Mouse (Mus musculus) right cerebral cortex, adult 2 months (tissue): ENCODE results near the gene Naa10.

Experiments used
- DNase-seq, 2 experiments: peaks; one replicate each; pipeline ENCODE4 v3.0.0; 2021 to 2022; ENCODE audit warnings: low spot score in 2 of 2

Naa10 gene

DNA sequence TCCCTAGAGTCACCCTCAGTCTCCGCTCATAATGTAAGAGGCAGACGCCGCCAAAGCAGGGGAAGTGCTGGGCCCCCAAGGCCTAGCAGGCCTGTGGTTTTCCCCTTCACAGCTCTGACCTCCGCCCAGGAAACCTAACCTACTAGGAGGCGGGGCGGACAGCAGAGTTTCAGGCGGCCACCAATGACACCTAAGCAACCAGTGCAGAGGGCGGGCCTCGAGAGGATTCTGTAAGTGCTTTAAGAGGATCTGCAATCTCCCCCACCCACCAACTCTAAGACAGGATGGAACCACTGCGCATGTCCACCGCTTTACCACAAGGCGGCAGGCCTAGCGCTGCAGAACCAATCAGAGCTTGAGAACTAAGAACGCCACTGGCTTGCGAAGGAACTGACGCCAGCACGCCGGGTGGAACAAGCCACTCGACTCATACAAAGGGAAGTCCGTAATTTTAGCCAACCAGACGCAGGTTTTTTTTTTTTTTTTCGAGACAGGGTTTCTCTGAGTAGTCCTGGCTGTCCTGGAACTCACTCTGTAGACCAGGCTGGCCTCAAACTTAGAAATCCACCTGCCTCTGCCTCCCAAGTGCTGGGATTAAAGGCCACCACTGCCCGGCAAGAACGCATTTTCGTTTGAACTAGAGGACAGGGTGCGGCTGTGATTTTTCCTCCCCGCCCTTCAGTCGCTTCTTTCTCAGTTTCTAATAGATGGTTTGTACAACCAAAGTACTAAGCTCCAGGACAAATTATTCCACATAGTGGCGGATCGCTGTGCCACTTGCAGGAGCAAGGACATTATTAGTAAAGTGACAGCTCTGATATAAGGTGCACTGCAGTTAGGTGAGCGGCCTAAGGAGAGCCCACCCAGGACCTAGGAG lies 6.7 kb downstream of the Naa10 start:
- DNase-seq, result peak; percentile 81 to 88

DNA sequence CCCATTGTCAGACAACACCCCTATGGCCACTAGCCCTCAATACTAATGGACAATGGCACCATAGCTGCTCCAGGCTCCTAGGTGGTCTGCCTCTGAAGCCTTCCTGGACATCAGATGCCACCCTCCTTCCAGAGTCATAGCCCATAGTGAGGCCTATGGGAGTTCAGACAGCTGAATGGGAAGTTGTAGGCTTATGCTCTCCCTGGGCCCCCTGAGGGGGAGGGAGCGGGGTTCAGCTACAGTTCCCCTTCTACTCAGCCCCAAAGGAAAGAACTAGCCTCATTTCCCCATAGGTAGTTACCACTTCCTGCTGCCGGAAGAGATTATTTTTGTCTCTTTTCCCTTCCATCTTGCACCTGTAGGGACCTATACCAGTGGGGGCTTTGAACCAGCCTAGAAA lies 10.2 kb downstream of the Naa10 start:
- no peak for DNase-seq

DNA sequence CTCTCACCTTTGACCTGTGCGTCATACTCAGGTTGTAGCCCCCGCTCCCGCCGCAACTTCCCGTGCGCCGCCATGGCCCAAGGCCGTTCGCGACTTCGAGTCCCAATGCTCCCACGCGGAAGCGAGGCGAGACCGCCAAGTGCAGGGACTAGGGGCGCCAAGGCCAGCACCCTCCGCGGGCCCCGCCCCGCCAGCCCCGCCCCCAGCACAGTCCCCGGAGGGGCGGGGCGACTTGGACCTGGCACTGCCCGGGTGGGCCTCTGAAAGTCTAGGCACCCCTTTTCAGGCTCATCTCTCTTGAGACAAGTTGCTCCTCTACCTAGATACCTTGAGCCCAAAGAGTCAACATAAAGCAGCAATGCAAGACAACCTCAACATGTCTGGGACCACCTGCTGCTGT lies 10.6 kb downstream of the Naa10 start:
- no peak for DNase-seq

DNA sequence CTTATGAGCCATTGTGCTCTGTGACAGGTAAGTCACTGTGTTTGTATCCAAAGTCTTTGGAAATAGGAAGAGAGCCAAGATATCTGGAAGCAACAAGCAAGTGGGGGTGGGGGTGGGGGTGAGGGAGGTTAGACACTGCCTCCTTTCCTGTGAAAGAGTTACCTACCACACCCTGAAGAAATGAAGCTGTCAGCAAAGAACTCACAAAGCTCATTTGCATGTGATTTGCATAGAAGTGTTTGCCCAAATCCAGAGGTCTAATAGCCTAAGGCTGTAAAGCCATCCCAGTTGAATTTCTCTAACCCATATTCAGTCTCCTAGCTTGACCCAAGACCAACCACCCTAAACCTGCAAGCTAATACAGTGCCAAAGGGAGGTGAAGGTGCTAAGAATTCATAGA lies 11.3 kb downstream of the Naa10 start:
- DNase-seq, result no peak

DNA sequence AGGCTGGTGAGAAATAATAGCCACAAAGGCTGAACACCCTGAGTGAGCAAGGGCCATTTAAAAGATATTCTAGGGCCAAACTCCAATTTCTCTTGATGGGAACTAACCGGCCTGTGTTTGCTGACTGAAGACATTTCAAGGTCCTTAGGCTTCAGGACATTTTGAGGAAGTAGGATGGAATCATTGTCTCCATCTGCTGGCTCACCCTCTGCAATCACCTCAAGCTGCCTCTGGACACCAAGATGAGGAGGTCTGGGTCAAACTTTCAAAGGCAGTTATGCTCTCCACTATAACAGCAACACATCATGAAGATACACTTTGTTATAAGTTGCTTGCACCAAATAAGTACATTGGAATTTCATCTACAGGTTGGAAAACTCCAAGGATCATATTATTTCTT lies 11.7 kb downstream of the Naa10 start:
- no peak for DNase-seq

DNA sequence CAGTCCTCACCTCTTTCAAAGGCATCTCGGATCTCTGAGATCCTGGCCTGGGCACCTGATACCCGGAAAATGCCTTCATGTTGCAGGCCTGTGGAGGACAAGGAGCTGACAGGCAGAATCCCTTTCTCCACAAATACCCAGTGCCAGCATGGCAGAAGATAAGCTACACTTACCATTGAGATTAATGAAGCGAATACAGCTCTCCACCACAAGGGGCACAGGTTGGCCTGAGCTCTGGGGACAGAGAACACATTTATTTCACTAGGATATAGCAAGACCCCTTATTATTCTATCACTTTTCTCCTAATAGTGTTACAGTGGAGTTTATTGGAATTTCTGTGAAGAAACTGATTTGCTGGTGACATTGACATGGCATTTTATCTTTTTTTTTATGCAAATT lies 23.8 kb downstream of the Naa10 start:
- DNase-seq, result no peak

DNA sequence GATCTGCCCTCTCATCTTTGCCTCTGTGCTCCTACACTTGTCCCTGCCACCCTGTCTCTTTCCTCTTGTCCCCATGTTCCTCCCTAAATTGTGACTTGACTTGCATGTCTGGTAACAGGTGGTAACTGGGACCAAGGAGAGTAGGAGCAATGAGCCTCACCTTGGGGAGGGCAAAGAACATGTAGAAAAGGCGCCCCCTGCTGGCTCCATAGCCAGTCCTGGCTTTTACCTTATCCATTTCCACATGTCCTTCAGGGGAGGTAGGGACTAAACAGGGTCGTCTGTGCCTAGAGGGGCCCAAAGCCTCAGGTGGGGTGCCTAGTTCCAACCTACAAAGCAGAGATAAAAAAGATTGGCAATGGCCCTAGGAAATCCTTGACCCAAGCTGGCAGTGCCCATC lies 26.0 kb downstream of the Naa10 start, which contains the start of gene L1cam:
Gene L1cam (minus strand): TSS at position 387 of the 400 bp plus-strand sequence.
- DNase-seq, result peak; percentile 43 to 55

DNA sequence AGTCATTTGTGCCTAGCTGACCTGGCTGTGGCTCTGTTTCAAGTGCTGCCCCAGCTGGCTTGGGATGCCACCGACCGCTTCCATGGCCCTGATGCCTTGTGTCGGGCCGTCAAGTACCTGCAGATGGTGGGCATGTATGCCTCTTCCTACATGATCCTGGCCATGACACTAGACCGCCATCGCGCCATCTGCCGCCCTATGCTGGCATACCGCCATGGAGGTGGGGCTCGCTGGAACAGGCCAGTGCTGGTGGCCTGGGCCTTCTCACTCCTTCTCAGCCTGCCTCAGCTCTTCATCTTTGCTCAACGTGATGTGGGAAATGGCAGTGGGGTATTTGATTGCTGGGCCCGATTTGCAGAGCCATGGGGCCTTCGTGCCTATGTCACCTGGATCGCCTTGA lies 28.9 kb downstream of the Naa10 start:
- DNase-seq, result no peak

DNA sequence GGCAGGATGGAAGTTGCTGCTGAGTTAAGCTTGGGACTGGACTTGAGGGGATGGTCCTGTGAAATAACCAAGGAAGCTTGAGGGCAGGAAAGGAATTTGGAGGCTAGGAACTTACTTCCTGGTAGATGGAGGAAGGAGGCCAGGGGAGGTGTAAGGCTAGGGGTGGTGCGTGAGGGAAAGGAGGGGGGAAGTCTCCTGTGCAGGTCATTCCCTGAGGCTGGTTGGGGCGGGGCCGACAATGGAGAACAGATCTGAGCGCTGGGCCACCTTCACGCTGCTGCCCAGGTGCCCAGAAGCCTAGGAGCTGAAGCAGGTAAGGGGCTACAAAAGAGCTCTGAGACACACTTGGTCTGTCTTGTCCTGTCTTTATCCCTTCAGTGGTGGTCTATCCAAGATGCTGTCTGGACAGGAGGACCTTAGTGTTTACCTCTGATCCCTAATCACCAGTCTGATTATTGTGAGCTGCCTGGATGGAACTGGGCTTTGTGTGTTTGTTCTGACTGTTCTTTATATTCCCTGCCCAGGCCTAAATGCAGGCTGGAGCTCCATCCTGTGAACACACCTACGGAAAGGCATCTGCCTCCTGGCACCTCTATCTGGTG lies 30.1 kb downstream of the Naa10 start, which contains the start of gene Avpr2:
Gene Avpr2 (plus strand): TSS at position 552 of the 602 bp plus-strand sequence.
- DNase-seq, result no peak

DNA sequence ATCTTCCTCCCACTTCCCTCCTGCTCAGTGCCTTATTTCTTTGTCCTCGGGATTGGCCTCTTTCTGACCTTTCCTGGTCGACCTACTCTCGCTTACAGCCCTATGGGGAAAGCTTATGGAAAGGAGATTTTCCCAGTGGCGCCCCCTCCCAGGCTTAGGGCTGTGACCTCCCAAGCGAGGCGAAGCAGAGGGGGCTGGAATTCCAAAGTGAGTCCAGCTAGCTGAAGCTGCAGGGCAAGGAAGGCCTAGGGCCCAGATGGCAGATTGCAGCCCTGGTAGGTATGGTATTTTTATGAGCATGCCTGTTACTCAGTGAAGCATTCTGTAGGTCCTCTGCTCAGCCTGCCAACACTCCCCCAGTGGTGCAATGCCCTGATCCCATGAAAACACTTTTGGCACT lies 40.3 kb downstream of the Naa10 start:
- no peak for DNase-seq

DNA sequence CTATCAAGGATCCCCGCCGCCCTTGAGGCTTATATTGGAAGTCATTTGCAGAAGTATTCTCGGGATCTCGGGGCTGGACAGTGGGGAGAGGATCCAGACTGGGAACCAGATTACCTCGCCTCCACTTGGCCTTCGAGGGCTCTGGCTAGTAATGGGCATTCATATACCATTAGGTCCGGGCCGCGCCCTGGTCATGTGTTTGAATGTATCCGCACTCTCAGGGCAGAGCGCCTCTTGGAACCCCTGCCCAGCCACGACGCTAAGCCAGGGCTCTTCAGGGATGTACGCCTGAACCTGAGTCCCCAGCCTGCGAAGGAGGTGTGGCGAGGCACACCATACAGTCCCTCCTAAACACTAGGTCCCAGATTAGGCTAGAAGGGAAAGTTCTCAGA lies 40.7 kb downstream of the Naa10 start:
- DNase-seq, result no peak

DNA sequence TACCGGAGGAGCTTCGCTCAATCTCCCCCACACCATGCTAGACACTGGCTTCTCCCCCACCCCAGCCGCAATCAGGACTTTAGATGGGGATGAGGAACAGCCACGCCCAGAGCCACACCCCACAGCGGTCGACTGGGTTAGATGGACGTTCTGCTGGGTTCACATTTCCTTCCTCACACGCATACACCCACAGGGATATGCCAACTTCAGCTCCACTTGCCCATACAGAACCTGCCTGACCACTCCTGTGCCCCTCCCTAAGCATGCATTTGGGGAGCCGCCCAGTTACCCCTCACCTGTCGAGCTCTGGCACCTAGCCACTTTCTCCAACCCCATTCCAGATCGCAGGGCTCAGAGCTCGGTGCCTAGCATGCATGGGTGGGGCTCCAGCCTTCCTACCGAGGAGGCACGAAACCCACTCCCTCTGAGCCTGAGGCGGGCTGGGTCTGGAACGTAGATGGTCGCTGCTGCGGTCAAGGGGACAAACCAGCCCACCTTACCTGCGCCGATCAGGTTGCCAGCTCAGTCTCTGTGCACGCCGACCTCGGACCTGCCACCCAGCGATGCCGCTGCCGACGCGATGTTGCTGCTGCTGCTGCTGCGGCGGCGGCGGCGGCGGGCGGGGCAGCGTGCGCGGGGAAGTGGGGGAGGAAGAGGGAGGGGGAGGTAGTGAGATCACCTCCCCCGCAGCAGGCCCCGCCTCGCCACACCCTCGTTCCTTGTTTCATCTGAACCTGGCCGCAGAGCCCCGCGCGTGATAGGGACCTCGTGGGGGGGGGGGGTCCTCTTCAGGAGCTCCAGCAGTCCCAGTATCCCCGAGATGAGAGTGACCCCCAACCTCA lies 41.3 kb downstream of the Naa10 start:
- DNase-seq, result no peak

DNA sequence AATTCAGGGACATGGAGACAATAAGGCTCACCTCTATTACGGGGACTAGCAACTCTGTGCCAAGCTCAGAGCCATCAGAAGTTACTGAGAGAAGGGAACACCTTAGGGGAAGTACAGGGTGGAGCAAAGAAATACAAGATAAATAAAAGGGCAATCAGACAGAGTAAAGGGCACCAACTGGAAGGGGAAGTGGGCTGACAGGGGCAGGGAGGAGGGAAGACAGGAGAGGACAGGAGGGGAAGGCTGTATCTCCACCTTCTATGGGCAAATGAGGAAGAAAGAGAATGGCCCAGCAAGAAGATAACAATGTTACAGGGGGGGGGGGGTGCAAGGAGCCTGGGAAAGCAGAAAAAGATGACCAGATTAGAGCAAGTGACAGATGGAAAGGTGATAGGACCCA lies 44.7 kb downstream of the Naa10 start:
- DNase-seq, result no peak

DNA sequence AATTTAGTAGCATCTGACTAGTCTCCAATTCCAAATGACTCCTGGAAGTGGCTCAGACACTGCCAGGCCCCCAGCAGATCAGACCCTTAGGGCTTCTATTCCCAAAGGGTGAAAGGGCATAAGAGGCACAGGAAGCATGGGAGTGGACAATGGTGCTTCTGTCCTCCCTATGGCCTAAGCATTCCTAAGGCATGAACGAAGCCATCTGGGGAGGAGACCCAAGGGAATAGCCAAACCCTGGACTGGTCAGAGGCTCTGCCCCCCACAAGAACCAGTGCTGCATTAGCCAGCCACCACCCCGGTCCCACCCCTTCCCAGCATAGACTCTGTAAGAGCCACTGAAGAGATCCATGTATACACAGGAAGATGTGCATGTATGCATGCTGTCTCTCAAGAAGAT lies 45.9 kb downstream of the Naa10 start:
- DNase-seq, result no peak

DNA sequence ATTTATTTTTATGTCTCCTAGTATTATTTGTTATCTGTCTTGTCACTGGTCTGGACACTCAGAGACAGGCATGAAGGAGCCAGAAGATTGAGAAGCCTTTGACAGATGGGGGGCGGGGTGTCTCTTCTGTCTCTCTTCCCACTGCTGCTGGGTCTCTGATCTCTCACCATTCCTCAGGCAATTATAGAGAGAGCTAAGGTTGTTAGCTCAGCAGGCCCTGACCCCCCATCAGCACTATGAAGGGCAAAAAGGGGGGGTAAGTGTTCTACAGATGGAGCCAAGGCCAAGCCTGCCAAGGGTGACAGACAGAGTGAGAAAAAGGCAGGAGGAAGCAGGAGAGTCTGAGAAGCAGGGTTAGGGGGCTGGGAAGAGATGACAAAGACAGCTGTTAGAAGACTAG lies 49.8 kb downstream of the Naa10 start:
- DNase-seq, result no peak

DNA sequence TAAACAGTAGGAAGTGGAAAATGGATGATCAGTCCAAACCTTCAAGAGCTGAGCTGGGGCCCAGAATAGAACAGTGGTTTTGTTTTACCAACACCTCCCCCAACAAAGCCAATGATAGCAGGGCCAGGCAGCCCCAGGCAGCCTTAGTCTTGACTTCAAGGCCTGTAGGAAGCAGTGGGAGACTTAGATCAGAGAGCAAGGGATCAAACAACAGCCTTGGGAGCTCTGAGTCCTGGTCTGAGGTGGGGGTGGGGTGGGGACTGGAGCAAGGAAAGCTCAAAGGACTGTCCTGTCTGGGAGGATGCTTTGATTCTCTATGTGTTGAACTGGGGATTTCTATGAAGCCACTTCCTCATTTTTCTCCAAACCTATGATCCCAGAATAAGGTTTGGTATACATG lies 50.3 kb downstream of the Naa10 start:
- no peak for DNase-seq

DNA sequence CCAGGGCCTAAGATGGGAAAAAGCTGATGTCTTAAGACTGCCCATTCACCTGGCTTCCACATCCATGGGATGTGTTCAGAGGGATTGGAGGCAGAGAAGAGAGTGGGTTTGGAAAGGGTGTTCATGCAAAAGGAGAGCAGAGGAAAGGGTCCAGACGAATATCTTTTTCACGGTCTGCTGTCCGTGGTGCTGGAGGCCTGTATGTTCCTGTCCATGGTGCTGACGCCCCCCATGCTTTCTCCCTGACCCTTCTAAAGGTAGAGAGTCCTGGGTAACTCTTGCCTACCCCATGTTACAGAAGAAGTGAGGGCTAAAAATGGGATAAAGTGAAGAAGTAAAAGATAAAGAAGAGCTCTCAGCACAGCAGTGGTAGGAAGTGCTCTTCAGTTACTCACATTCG lies 52.4 kb downstream of the Naa10 start:
- no peak for DNase-seq

DNA sequence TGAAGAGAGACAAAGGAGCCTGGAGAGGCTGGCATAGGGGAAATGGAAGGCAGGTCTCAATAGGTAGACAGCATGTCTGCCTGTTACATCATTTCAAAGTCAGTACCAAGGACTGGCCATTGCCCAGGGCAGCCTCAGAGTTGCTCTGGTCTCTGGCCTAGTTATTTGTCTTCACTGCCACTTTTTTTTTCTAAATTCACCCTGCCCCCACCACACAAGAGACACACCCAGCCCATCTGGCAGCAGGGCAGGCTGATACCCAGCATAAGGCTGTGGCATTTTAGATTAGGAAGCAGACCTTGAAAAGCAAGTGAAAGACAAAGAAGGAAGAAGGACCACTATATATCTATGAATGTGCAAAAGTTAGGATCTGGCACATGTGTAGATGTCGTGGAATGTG lies 53.9 kb downstream of the Naa10 start:
- no peak for DNase-seq

DNA sequence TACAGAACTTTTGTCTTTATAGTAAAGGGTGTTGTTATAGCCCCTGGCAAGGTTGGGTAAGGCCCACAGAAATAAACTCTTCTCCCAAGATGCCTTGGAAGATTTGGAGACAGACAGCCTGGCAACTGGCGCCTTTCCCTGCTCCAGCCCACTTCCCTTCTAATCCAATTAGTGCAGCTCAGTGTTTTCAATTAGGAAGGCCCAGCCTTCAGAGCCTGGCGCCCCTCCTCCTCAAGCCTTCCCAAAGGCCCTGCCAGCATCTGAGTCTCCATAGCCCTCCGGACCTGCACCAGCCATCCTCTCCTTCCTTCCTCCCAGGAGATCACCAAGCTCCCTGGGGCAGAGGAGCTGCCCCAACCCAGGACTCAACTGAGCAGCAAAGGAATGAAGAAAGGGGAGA lies 54.5 kb downstream of the Naa10 start:
- no peak for DNase-seq
